Mouse (Mus musculus) midbrain, embryonic 16.5 days (tissue): Measurements from ENCODE around the gene Gm128. TPM values are rescaled to one million over a fixed set of nuclear protein-coding genes. Genes with fewer than 3 reads are reported as not detected.

ENCODE experiments used
- ATAC-seq: fragments of 200-750 bp; cut with Nextera tagmentation; 2 replicates; pipeline ENCODE4 v1.8.0; 2017; ENCODE audit warnings: moderate TSS enrichment
- H3K27ac ChIP-seq: fragments of 300-500 bp; sonication (generic); 2 replicates; pipeline ENCODE4 v1.5.1; 2014; ENCODE audit warnings: mild to moderate bottlenecking, low read length, mixed read lengths
- H3K27me3 ChIP-seq: fragments of 300-500 bp; sonication (generic); 2 replicates; pipeline ENCODE4 v1.6.1; 2014; ENCODE audit warnings: low read depth, low read length, mixed read lengths; ENCODE audit not compliant: control insufficient read depth, insufficient read depth
- H3K36me3 ChIP-seq: fragments of 300-500 bp; sonication (generic); 2 replicates; pipeline ENCODE4 v1.6.1; 2014; ENCODE audit warnings: mild to moderate bottlenecking, low read length, moderate library complexity, mixed read lengths; ENCODE audit not compliant: control insufficient read depth, insufficient read depth
- H3K4me1 ChIP-seq: fragments of 300-500 bp; sonication (generic); 2 replicates; pipeline ENCODE4 v1.6.1; 2014; ENCODE audit warnings: mild to moderate bottlenecking, low read length, mixed read lengths; ENCODE audit not compliant: control insufficient read depth, insufficient read depth
- H3K4me2 ChIP-seq: fragments of 300-500 bp; sonication (generic); 2 replicates; pipeline ENCODE4 v1.6.1; 2014; ENCODE audit warnings: mild to moderate bottlenecking, low read length, mixed read lengths
- H3K4me3 ChIP-seq: fragments of 300-500 bp; sonication (generic); 2 replicates; pipeline ENCODE4 v1.5.1; 2014; ENCODE audit warnings: low read depth, mild to moderate bottlenecking, low read length, moderate library complexity, mixed read lengths
- H3K9ac ChIP-seq: fragments of 300-500 bp; sonication (generic); 2 replicates; pipeline ENCODE4 v1.6.1; 2014; ENCODE audit warnings: low read depth, low read length, mixed read lengths
- H3K9me3 ChIP-seq: fragments of 300-500 bp; sonication (generic); replicated peaks from 2 replicates; pipeline ENCODE4 v1.6.1; 2014; ENCODE audit warnings: mild to moderate bottlenecking, low read length, mixed read lengths; ENCODE audit not compliant: control insufficient read depth, poor library complexity, severe bottlenecking
- WGBS: fragments of 180-500 bp; shearing (Covaris S2); extraction: QIAGEN DNeasy Blood & Tissue Kit; methylation state at CpG from one replicate; pipeline ENCODE4 v1.1.7; 2014; 5-methylcytosine and 5-hydroxymethylcytosine counted together
- polyA plus RNA-seq: library from polyadenylated mRNA; unstranded; fragments of >200 nt; fragmentation: Nextera tagmentation; extraction: Ambion mirVana; gene quantifications from 2 replicates; pipeline ENCODE4 v1.2.1, GENCODE M21; 2015

Gm128 gene
- polyA plus RNA-seq, result 0.21 and 0.24 TPM in 2 replicates

GRCm38 (mm10) chr3:95241498-95241897 lies at the start of gene Gm128:
Gene Gm128, minus strand, starts transcription at chr3:95241598.
- no peak within 1 kb of the TSS for H3K4me3 ChIP-seq
- peaks cover 10% of the 10 kb centered on the region for H3K36me3 ChIP-seq
- no peak for ATAC-seq
- no peaks in the 10 kb centered on the region for H3K9me3 ChIP-seq
- 71% methylated on average over 7 of the region's 7 CpGs for WGBS
- H3K9ac ChIP-seq, result no peak within 1 kb of the TSS
- H3K4me1 ChIP-seq, result no peaks in the 10 kb centered on the region
- no peak within 1 kb of the TSS for H3K27ac ChIP-seq
- no peak within 1 kb of the TSS for H3K4me2 ChIP-seq
- H3K27me3 ChIP-seq, result no peaks in the 10 kb centered on the region

- no peaks in the 10 kb centered on the region for H3K4me1 ChIP-seq
- H3K9me3 ChIP-seq, result no peaks in the 10 kb centered on the region
- H3K4me2 ChIP-seq, result no peak overlapping the region
- 90% methylated on average over 4 of the region's 4 CpGs for WGBS
- H3K27me3 ChIP-seq, result no peaks in the 10 kb centered on the region
- no peak overlapping the region for H3K9ac ChIP-seq
- peaks cover 13% of the 10 kb centered on the region for H3K36me3 ChIP-seq
- no peak for ATAC-seq
- H3K4me3 ChIP-seq, result no peak overlapping the region
- no peak overlapping the region for H3K27ac ChIP-seq
These were observed 49.6 kb upstream of the Gm128 start for GRCm38 (mm10) chr3:95291041-95291440.

- Histone ChIP-seq H3K4me3 (no peak overlapping the region), H3K27me3 (no peaks in the 10 kb centered on the region), H3K4me1 (no peaks in the 10 kb centered on the region; the same call in 1 of the 2 replicates), H3K9ac (no peak overlapping the region), H3K4me2 (no peak overlapping the region), H3K27ac (no peak overlapping the region), H3K9me3 (no peaks in the 10 kb centered on the region), H3K36me3 (peaks cover 13% of the 10 kb centered on the region)
- 88% methylated on average over 6 of the region's 6 CpGs for WGBS
- ATAC-seq, result no peak
These were observed 48.8 kb upstream of the Gm128 start for GRCm38 (mm10) chr3:95290156-95290555.

- no peak overlapping the region for H3K9ac ChIP-seq
- 92% methylated on average over 4 of the region's 4 CpGs for WGBS
- no peaks in the 10 kb centered on the region for H3K9me3 ChIP-seq
- H3K36me3 ChIP-seq, result peaks cover 13% of the 10 kb centered on the region
- ATAC-seq, result no peak
- H3K4me1 ChIP-seq, result peaks cover 6% of the 10 kb centered on the region
- no peak overlapping the region for H3K4me3 ChIP-seq
- H3K27me3 ChIP-seq, result no peaks in the 10 kb centered on the region
- no peak overlapping the region for H3K4me2 ChIP-seq
- H3K27ac ChIP-seq, result no peak overlapping the region
These were observed 48.0 kb upstream of the Gm128 start for GRCm38 (mm10) chr3:95289419-95289818.

GRCm38 (mm10) chr3:95287541-95287940 lies 46.1 kb upstream of the Gm128 start:
- WGBS, result 91% methylated on average over 3 of the region's 3 CpGs
- no peak for ATAC-seq
- H3K4me3 ChIP-seq, result no peak overlapping the region
- peaks cover 15% of the 10 kb centered on the region for H3K4me1 ChIP-seq
- no peak overlapping the region for H3K9ac ChIP-seq
- peaks cover 8% of the 10 kb centered on the region for H3K36me3 ChIP-seq
- H3K9me3 ChIP-seq, result no peaks in the 10 kb centered on the region
- H3K4me2 ChIP-seq, result no peak overlapping the region
- H3K27ac ChIP-seq, result no peak overlapping the region
- no peaks in the 10 kb centered on the region for H3K27me3 ChIP-seq

GRCm38 (mm10) chr3:95286510-95286909 lies 45.1 kb upstream of the Gm128 start:
- Histone ChIP-seq H3K4me2 (no peak overlapping the region), H3K36me3 (peaks cover 2% of the 10 kb centered on the region), H3K4me1 (peaks cover 17% of the 10 kb centered on the region), H3K27me3 (no peaks in the 10 kb centered on the region), H3K9me3 (no peaks in the 10 kb centered on the region), H3K9ac (no peak overlapping the region), H3K4me3 (no peak overlapping the region), H3K27ac (no peak overlapping the region)
- 95% methylated on average over 7 of the region's 7 CpGs for WGBS
- no peak for ATAC-seq

- Histone ChIP-seq H3K9ac (no peak overlapping the region), H3K4me2 (no peak overlapping the region), H3K4me3 (no peak overlapping the region), H3K27ac (no peak overlapping the region), H3K36me3 (peaks cover 2% of the 10 kb centered on the region), H3K27me3 (no peaks in the 10 kb centered on the region), H3K4me1 (peaks cover 17% of the 10 kb centered on the region), H3K9me3 (no peaks in the 10 kb centered on the region)
- 70% methylated on average over 5 of the region's 5 CpGs for WGBS
- no peak for ATAC-seq
These were observed 44.6 kb upstream of the Gm128 start for GRCm38 (mm10) chr3:95286011-95286410.

GRCm38 (mm10) chr3:95285390-95285789 lies 44.0 kb upstream of the Gm128 start:
- Histone ChIP-seq H3K9ac (no peak overlapping the region), H3K27me3 (no peaks in the 10 kb centered on the region), H3K4me1 (peaks cover 22% of the 10 kb centered on the region), H3K4me2 (no peak overlapping the region), H3K27ac (no peak overlapping the region), H3K36me3 (peaks cover 2% of the 10 kb centered on the region), H3K4me3 (no peak overlapping the region), H3K9me3 (no peaks in the 10 kb centered on the region)
- no peak for ATAC-seq
- WGBS, result 92% methylated on average over 5 of the region's 5 CpGs

GRCm38 (mm10) chr3:95284501-95285281 lies 43.3 kb upstream of the Gm128 start:
- no peak for ATAC-seq
- H3K36me3 ChIP-seq, result peaks cover 2% of the 10 kb centered on the region
- no peaks in the 10 kb centered on the region for H3K9me3 ChIP-seq
- peak overlapping the region; percentile 86 for H3K4me2 ChIP-seq
- H3K27me3 ChIP-seq, result no peaks in the 10 kb centered on the region
- 90% methylated on average over 12 of the region's 12 CpGs for WGBS
- peak overlapping the region; percentile 60; the same call in 1 of the 2 replicates for H3K4me3 ChIP-seq
- H3K9ac ChIP-seq, result no peak overlapping the region
- H3K27ac ChIP-seq, result no peak overlapping the region
- peaks cover 22% of the 10 kb centered on the region for H3K4me1 ChIP-seq
